Mouse (Mus musculus) right cerebral cortex, adult 18-20 months (tissue): ENCODE measurements around the gene Matn4.

Experiments used
- DNase-seq: peaks from one replicate; pipeline ENCODE4 v3.0.0; 2022; ENCODE audit warnings: mixed read lengths

The Matn4 gene

DNA sequence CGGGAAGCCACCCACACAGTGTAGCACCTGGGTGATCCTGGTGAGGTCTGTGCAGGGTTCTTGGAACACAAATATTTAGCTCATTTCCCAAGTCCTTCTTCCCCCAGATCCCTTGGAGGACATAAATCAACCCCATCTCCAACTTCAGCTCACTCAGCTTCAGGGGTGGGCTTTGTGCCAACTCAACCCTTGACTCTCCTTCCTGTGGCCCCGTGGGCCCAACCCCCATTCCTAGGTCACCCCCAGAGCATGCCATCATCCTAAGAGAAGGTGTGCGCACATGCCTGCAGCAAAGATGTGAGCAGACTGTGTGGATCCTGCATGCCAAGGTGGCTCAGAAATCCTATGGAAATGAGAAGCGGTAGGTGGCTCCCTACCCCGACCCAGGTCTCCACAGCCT is 559 bp upstream of the Matn4 start:
- no peak for DNase-seq

DNA sequence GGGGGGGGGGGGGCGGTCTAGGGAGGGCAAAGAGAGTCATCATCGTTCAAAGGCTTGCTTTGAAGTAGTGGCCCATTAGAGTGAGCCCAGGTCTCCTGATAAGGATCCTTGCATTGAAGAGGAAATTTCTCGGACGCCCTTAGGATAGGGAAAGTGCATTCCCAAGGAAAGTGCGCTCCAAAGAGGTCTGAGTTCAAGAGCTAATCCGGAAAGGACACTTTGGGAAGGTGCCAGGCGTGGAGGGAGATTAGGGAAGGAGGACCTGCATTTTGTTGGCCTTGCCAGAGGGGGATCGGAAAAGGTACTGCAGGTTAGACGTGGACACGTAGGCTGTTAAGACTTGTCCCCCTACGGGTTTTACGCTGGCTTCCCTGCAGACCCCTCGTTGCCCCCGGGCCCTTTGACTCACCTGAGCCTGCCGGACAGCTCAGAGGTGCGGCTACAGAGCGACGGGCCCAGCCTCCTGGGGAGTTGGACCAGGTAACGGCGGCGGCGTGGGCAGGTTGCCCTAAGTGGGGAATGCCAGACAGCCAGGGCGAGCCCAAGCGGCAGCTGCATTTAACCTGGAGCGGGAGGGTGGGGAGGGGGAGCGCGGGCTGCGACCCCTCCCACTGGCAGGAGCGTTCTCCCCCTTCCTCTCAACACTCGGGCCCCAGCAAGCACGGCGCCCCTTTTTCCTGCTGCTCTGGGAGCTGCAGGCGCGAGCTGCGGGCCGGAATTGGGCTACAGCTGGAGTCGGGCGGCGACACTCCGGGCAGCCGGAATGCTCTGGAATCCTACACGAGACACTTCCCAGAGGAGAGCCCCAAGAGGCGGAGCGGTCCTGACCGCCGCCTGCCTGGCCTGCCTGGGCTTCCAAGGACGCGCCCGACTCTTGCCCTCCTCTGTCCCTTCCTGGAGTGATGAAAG is 624 bp downstream of the Matn4 start:
- no peak for DNase-seq

DNA sequence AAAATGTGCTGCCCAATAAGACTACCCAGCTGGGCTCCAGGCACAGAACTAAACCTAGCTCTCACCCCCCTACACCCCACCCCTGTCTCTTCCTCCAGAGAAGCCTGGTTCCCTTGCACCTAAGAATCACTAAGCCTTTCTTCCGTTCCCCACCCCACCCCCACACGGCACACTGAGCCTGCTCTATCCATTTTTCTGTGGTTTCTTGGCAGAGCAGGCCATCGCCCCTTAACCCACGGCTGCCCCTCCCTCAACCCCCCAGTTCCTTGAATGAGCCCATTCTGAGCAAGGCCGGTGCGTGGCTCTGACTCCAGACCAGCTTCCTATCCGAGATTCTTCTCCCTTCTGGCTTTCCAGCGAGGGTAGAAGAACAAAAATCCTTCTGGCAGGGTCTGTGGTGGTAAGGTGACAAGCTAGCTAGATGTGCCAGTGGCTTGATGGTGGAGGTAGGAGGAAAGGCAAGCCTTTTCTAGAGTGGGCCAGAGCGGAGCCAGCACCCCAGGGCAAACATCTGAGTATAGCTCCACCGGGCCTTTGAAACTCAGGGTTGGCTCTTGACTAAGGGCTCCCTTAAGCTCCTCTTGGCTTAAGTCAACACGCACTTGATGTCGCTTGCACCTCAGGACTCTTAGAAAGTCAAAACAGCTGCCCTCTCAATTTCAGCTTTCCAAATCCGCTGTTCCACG is 1.4 kb downstream of the Matn4 start:
- no peak for DNase-seq

DNA sequence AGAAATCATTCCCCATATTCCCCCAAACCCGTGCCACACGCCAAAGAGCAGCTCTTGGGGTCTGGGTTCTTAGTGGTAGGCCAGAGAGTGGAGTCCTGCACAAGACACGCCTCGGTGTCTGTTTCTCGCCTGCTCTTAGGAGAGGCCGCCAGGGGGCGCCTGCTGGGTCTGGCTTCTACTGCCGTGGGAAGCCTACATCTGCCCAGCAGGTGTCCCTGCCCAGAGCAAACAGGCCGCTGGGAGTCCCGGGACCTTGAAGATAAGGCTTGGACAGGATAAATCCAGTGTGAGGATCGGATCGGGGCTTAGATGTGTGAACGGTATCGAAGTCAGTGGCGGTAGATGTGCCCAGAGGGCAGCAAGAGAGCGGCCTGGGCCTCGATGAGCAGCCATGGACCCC is 2.1 kb downstream of the Matn4 start, which contains the start of gene Rbpjl:
Gene Rbpjl, plus strand, starts transcription at position 236 of the 400 bp plus-strand sequence.
- DNase-seq, result peak; percentile 73

DNA sequence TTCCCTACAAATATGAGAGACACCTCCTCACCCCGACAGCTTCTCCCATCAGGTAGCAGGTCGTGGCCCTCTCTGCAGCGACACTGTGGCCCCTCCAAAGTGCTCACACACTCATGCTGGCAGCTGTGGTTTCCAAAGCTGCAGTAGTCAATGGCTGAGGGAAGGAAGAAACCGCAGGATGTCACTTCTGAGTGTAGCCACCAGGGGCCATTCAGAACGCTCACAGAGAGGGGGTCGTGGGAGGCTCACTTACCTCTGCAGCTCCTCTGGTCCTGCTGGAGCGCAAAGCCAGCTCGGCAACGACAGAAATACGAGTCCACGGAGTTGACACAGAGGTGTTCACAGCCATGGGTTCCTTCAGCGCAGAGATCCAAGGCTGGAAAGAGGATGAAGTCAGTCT is 8.0 kb downstream of the Matn4 start:
- no peak for DNase-seq

DNA sequence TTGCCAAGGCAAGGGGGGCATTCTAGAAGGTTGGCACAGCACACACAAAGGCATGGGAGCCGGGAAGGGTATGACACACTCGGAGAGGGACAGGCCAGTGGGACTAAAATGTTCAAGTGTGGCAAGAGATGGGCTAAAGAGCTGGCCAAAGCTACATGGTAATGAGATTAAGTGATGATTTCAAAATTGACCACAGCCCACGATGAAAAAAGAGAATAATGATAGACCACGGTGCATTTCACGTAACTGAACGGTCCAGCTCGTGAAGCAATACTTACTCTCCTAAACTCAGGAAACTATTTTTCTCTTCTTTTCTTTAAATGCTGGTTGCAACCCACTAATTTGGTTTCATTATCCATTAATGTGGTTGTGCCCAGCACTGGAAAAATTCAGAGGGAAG is 8.9 kb downstream of the Matn4 start:
- no peak for DNase-seq

DNA sequence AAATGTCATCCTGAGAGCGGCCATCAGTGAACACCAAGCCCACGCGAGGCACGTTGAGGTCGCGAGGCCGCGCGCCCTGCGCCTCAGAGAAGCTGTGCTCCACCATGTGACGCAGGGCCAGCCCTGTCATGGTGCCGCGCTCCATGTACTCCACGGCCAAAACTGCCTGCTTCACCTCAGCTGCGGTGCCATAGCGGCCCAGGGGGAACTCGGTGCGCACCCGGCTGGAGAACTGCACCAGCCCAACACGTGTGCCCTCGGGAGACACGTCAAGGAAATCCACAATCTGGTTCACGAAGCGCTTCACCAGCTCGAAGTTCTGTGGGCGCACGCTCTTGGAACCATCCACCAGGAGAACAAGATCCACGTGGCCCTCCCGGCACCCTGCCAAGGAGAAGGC is 11.8 kb downstream of the Matn4 start:
- DNase-seq, result no peak

DNA sequence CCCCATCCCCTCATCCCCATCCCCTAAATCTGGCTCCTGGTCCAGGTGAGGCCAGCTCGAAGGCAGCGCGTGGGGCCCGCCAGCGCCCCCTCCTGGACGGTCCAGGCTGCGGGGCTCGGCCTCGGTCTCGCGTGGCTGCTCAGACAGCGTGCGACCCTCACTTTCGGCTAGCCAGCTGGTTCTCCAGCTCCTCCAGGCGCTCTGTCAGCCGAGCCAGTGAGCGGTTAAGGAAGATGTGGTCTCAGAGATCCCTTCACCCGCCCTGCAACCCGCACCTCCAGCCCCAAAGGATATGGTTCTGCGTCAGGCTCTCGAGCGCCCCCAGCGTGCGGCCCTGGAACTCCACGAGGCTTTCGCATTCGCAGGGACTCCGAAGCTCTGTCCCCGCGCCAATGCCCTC is 15.5 kb downstream of the Matn4 start:
- DNase-seq, result peak; percentile 86

DNA sequence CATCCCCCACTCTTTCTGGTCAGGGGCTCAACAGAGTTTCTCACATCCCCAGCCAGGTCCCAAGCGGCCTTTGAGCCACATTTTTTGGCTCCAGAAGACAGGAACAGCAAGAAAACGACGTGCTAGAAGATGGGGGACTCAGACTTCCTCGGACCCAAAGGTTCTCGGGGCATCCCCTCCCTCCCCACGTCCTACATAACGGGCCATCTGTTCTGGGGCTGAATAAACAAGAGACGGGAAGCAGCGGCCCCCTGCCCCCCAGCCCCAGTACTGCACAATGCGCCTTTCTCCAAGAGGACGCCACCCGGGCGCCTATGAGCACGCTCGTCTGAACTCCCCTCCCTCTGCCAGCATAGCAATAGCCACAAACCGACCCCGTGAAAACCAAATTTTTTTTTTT is 15.9 kb downstream of the Matn4 start, which contains the start of gene Slpi:
Gene Slpi, minus strand, starts transcription at position 76 of the 400 bp plus-strand sequence.
- peak; percentile 41 for DNase-seq

DNA sequence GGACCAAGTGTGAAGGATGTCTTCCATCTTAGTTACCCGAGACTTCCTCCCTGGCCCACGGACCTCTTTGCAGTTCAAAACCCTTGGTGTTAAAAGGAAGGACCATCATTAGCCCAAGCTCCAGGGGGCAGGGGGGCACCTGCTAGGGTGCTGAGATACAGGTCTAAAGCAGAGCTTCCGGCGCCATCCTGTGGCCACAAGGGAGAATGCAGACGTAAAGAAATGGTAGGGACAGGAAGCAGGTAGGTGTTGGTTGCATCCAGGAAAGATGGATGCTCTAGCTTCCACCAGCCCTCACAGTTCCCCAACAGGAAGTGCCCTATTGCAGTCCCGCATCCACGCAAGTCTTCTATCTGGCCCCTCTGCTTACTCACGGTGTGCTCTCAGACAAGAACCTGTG is 18.0 kb downstream of the Matn4 start:
- peak; percentile 57 for DNase-seq

DNA sequence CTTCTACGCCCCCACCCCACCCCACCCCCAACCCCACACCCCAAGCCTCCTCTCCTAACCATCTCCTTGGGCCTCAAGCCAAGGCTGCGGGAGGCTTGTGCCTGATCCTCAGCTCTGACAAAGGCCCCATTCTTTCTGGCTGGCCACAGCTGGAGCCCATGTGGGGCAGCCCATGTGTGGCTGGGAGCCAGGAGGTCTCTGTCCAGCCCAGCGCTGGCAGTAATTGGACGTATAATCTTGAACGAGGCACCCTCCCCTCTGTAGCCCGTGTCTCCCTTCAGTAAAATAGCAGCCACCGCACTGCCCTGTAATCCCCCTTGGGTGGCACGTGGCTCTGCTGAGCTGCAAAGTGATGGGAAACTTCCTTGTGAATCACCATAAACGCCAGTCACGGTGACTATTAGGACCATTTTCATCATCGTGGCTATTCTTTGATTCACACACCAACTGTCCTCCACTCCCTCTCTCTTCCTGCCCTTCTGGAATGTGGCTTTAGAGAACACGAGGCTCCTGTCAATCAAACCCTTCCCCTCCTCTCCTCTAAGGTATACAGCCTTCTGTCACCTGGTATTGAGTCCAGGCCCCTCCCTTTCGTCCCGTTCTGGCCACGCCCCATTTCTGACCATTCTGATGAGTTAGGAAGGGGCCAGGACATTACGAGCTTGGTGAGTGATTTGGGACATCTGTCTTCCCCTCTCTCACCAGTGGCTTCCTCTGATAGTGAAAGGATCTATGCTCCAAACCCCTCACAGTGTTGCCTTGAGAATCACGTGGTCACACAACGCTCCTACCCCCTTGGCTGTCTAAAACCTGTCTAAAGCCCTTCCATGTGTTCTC is 18.8 kb downstream of the Matn4 start:
- DNase-seq, result peak; percentile 46

DNA sequence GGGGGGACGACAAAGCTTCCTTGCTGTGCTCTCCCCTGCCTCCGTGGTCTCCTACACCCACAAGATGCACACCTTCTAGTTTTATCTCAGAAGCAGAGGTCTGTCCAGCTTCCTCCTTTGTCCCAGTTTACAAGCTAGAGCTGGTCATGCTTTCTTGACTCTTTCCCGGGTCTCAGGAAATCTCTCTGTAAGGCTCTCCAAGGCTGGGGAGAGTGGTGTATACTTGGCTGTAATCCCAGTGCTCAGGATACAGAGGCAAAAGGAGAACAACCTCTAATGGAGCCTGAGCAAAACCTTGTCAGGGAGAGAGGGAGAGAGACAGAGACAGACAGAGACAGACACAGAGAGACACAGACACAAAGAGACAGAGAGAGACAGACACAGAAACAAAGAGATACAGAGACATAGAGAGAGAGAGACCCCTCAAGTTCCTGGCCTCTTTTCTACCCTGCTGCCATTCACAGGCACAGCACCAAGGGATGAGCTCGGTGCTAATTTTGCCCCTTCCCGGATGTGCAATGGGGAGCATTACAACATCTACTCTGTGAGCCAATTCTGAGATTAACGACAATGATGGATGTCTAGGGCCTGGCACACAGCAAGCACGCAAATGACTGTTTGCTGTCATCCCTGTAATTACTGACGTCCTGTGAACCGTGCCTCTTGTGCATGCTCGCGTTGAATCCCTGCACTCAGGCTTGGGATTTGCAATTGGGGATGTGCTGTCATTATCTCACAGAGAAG is 21.1 kb downstream of the Matn4 start:
- DNase-seq, result no peak

DNA sequence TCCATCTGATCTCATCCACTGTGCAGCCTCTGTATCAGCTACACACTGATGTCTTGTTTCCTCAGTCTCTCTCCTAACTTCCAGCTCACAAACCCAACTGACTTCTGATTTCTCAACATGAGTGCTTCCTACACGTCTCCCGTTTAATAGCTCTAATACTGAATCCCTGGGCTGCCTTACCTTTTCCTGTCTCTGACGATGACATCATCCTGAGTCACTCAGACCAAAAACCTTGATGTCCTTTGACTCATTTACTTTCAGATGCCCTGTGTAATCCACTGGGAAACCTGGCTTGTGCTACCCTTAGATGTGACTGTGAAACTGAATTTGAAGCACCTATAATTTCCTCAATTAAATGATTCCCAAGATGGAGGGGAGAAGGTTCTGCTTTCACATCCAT is 22.0 kb downstream of the Matn4 start:
- DNase-seq, result no peak

DNA sequence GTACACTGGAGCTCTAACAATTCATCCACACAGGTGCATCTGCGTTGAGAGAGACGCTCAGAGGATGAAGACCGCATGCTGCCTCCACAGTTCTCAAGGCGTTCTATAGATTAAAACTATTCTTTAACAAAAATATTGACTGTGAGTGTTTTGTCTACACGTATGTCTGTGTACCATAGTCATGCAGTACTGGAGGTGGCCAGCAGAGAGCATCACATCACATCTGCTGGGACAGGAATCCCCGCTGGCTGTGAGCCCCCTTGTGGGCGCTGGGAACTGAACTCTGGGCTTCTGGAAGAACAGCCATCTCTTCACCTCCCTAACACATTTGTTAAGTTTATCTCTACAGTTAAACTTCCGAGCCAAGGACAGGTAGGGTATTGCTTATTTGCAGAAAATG is 23.2 kb downstream of the Matn4 start:
- DNase-seq, result no peak

DNA sequence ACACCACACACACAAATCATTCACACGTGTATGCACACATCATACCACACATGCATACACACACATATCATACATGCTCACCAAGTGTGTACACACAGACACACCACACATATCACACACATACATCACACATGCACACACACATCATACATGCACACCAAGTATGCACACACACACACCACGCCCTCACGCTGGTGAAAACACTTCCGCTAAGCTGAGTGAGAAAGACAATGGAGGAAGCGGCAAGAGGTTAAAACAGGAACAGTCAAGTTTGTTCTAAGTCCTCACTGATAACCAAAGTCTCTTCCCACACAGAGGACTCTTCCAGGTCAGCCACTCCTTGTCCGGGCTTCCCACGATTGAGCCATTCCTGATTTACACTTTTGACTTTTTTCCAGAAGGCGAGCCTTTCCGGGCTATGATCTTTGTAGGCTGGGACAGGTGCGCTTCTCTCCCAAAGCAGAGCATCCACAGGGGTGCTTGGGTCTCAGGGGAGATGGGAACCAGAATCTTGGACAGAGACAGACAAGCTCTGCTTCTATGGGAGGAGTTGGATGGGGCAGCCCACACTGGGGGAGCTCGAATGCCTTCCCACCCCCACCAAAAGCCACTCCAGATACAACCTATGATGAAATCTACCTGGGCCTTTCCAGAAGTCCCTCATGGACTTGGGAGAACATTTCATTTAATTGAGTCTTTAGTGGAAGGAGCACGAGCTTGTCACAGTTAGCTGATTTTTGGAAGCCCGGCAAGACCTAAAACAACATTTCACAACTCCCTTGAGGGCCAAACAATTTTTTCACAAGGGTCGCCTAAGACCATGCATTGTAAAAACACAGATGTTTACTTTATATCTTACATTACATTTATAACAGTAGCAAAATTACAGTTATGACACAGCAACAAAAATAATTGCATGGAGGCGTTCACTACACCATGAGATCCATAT is 27.2 kb downstream of the Matn4 start:
- no peak for DNase-seq

DNA sequence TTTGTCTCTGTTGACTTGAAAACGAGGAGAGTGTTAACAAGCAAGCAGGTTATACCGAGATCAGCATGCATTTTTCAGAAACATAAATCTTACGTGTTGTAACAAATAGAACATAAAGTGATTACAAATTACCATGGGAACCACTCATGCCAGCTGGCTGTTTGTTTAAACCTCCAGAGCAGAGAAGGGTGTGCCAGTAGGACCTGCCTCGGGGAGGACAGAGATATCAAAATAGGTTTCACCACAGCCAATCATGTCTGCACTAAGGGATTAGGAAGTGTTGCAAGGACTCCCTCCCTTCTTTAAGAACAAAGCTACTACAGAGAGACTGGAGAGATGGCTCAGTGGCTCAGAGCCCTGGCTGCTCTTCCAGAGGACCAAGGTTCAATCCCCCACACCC is 31.8 kb downstream of the Matn4 start:
- DNase-seq, result no peak

DNA sequence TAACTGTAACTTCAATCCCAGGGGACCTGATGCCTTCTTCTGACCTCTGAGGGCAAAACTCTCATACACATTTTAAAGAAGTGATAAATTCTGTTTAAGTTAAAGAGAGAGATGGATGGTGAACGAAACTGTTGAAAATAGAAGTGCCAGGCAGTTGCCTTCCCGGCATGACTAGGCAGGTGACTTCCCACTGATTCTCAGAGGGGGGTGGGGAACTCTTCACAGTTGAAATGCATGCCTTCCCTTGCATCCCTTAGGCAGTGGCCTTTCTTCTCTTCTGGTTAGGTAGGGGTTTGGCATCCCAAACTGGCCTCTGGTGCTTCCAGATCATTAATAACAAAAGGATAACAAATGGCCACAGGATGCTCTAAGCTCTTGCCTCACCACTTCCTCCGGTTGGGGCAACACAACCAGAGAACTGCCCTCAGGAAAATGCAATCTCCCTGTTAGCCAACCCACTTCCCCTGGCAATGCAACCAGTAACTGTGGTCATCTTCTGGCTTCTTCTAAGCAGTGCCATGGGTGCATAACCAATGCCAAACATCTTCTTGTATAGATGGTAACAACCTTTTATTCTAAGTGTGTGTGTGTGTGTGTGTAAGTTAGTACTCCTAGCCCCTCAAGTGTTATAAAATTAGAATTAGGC is 32.4 kb downstream of the Matn4 start:
- no peak for DNase-seq

DNA sequence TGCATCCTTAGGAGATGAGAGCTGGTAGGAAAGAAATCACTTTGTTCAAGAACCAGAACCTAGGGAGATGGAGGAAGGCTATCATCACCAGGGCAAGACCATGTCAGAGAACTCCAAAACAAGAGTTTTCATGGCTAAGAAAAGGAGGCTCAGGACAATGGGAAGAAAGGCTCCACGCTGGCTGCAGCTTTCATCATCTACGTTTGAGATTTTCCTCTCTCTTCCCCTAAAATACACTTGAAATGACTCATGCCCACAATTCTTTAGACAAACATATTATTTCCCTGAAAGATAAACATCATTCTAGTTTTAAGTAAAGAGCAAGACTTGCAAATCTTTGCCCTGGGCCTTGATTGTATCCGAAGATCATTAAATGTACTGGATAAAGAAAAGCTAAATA is 33.6 kb downstream of the Matn4 start:
- no peak for DNase-seq

DNA sequence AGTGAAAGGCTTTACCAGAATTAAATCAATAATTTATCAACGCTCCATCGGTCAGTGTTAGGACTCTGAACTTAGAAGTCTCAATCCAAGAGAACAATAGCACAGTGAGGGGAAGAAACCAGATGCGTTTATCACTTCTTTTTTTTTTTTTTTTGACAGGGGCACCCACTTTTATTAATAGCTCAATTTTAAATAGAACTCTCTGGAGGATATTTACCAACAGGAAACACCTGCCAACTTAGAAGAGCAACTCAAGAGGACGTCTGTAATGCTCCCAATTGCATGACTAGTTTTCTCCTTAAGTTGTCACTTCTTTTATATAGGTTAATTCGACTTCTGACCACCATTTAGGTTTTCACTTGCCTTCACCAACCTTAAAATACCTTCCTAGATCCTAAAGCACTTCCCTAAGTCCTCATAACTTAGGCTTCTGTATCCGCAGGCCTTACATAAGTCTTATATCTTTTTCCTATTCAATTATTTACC is 36.3 kb downstream of the Matn4 start:
- DNase-seq, result no peak

DNA sequence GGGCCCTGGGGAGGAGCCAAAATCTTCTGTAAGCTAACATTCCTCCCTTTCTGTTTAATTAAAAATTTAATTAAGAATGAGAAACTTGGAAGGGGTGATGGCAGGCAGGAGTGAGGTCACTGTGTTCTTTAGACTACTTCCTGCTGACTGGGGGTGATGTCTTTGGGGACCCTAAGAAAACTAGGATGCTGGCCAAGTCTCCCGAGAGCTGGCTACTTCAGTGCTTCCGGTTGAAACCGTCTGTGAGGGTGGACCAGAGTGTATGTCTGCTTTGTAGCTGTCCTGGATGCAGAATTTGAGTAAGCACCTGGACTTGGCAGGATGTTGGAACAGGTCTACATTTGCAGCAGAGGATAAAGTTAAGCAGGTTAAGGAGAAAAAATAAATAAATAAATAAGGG is 38.0 kb downstream of the Matn4 start:
- no peak for DNase-seq
